Mouse (Mus musculus) midbrain, embryonic 11.5 days (tissue): Measurements from ENCODE around the gene Hprt. TPM values are rescaled to one million over a fixed set of nuclear protein-coding genes. Genes with fewer than 3 reads are reported as not detected.

ENCODE experiments used
- ATAC-seq: fragments of 200-750 bp; cut with Nextera tagmentation; 2 replicates; pipeline ENCODE4 v1.8.0; 2017; ENCODE audit warnings: moderate TSS enrichment, moderate library complexity; ENCODE audit not compliant: low FRiP score
- DNase-seq: peaks from one replicate; pipeline ENCODE4 v3.0.0; 2015; ENCODE audit warnings: low spot score; ENCODE audit errors: missing footprints
- H3K27ac ChIP-seq: fragments of 300-500 bp; sonication (generic); 2 replicates; pipeline ENCODE4 v1.5.1; 2014; ENCODE audit warnings: low read depth, low read length
- H3K27me3 ChIP-seq: fragments of 300-500 bp; sonication (generic); 2 replicates; pipeline ENCODE4 v1.6.1; 2014; ENCODE audit warnings: mild to moderate bottlenecking, low read length, moderate library complexity, mixed read lengths; ENCODE audit not compliant: control insufficient read depth, insufficient read depth
- H3K36me3 ChIP-seq: fragments of 300-500 bp; sonication (generic); 2 replicates; pipeline ENCODE4 v1.6.1; 2014; ENCODE audit warnings: mild to moderate bottlenecking, low read length, moderate library complexity, mixed read lengths; ENCODE audit not compliant: control insufficient read depth, insufficient read depth
- H3K4me1 ChIP-seq: fragments of 300-500 bp; sonication (generic); 2 replicates; pipeline ENCODE4 v1.6.1; 2014; ENCODE audit warnings: low read length; ENCODE audit not compliant: control insufficient read depth, insufficient read depth
- H3K4me2 ChIP-seq: fragments of 300-500 bp; sonication (generic); 2 replicates; pipeline ENCODE4 v1.6.1; 2014; ENCODE audit warnings: mild to moderate bottlenecking, moderate library complexity
- H3K4me3 ChIP-seq: fragments of 300-500 bp; sonication (generic); 2 replicates; pipeline ENCODE4 v1.5.1; 2014; ENCODE audit warnings: low read depth, low read length
- H3K9ac ChIP-seq: fragments of 300-500 bp; sonication (generic); 2 replicates; pipeline ENCODE4 v1.6.1; 2014; ENCODE audit warnings: low read length
- H3K9me3 ChIP-seq: fragments of 300-500 bp; sonication (generic); 2 replicates; pipeline ENCODE4 v1.6.1; 2016; ENCODE audit warnings: low read length; ENCODE audit not compliant: control insufficient read depth
- WGBS: fragments of 180-500 bp; shearing (Covaris S2); extraction: QIAGEN DNeasy Blood & Tissue Kit; methylation state at CpG from one replicate; pipeline ENCODE4 v1.1.7; 2014; 5-methylcytosine and 5-hydroxymethylcytosine counted together
- polyA plus RNA-seq: library from polyadenylated mRNA; unstranded; fragments of >200 nt; fragmentation: Nextera tagmentation; extraction: Ambion mirVana; gene quantifications from 2 replicates; pipeline ENCODE4 v1.2.1, GENCODE M21; 2014

Hprt gene
- polyA plus RNA-seq, 1 experiment from 2014 or later: 75.3 TPM

DNA sequence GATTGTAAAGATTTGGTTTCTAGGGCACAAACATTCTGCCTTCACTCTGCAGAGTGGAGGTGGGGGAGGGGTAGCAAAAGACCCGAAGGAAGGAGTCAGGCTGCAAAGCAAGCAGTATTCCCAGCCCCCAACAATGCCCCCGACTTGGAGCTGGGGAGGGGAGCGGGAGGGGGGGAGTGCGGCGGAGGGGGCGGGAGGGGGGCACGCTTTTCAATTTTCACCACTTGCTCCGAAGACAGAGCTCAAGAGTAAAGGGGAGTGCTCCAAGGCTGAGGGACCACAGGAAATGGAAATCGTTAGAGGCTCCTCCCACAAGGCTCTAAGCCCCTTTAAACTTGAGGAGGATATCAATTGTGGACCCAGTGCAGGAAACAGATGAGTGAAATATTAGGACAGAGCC, 62.4 kb downstream of the Hprt start:
- no peak overlapping the region for H3K9ac ChIP-seq
- H3K4me1 ChIP-seq: peaks cover 3% of the 10 kb centered on the region
- H3K9me3 ChIP-seq: no peaks in the 10 kb centered on the region
- H3K27me3 ChIP-seq: no peaks in the 10 kb centered on the region
- H3K27ac ChIP-seq: no peak overlapping the region
- DNase-seq (no peak), ATAC-seq (peak; percentile 64)
- 13% methylated on average over 8 of the region's 9 CpGs for WGBS
- H3K4me2 ChIP-seq: peak overlapping the region; percentile 26
- H3K36me3 ChIP-seq: no peaks in the 10 kb centered on the region
- H3K4me3 ChIP-seq: peak overlapping the region; percentile 25

DNA sequence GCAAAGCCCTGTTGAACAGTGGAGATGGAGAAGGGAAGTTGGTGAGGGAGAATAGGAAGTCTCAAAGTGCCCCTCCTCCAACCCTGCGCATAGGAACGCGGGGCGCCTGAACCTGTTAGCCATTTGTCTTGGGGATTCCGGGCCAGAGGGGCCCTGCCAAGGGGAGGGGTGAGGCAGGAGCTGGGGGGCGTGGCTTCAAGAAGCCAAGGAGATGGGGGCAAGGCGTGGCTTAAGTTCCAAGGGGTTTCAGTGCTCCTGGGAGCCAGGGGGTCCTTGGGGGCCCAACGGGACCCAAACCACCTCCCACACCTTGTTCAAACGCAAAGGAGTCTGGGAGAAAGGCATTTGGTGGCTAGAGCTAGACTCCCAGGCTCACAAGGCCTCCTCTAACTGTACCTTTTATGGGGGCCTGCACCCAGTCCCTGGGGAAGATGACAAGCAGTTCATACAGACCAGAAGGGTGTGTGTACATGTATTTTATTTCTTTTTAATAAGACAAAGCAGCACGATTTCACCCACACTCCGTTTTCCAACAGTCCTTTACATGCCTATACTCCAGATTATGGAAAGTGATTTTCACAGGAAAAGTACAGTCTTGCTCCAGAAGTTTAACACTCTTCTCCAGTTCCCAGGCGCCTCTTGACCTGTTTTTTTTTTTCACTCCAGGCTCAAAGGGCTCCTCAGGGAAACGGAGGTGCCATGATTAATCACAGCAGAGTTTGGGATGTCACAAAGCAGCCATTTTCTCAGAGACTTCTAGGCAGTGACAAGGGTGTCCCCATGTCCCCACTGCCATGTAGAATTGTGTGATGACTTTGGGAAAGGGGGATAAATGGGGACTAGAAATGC, 64.9 kb downstream of the Hprt start:
- no peaks in the 10 kb centered on the region for H3K36me3 ChIP-seq
- no peaks in the 10 kb centered on the region for H3K27me3 ChIP-seq
- H3K4me1 ChIP-seq: peaks cover 3% of the 10 kb centered on the region
- H3K27ac ChIP-seq: no peak overlapping the region
- H3K4me3 ChIP-seq: no peak overlapping the region
- DNase-seq: no peak
- H3K9ac ChIP-seq: no peak overlapping the region
- no peaks in the 10 kb centered on the region for H3K9me3 ChIP-seq
- peak overlapping the region; percentile 27; the same call in 1 of the 2 replicates for H3K4me2 ChIP-seq
- 16% methylated on average over 13 of the region's 13 CpGs for WGBS
- peak; percentile 15; the same call in 1 of the 2 replicates for ATAC-seq

DNA sequence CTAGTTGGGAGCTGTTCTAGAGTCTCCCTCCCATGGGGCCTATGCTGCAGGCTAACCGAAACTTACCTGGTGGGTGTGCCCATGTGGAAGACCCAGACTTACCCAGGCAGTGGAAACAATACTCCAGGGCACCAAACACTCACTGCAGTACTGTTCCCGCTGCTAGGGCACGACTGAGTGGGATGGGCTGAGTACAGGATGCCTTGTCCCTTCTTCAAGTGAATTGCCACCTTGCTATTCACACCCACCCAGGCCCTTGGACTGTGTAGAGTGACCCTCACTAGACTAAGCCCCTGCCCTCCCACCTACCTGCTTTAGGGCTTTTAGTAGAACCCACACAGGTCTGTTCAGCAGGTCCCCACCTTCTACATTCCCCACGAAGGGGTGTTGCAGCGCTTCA, 65.9 kb downstream of the Hprt start:
- DNase-seq: no peak
- Histone ChIP-seq H3K27ac (no peak overlapping the region), H3K36me3 (no peaks in the 10 kb centered on the region), H3K9ac (no peak overlapping the region), H3K4me2 (no peak overlapping the region), H3K27me3 (no peaks in the 10 kb centered on the region), H3K4me1 (peaks cover 3% of the 10 kb centered on the region), H3K4me3 (no peak overlapping the region), H3K9me3 (no peaks in the 10 kb centered on the region)
- no peak for ATAC-seq
- WGBS: 67% methylated on average over 5 of the region's 5 CpGs

DNA sequence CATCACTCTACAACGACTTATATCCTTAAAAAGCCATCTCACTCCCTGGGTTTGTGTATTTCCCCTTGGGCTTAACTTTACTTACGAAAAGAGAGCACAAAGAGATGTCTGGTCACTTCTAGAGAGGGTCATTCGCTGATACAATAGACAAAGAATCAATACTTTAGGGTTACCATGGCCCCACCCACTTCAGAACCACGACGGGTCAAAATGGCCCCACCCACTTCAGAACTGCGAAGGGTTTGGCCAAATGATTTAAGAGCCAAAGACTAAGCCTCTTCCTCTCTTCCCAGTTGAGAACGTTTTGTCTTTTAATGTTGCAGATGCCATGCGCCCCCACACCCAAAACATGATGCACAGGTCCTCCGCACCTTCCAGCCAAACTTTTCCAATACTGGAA, 67.8 kb downstream of the Hprt start:
- Histone ChIP-seq H3K36me3 (no peaks in the 10 kb centered on the region), H3K9ac (peak overlapping the region; percentile 64), H3K4me1 (no peaks in the 10 kb centered on the region; the same call in 1 of the 2 replicates), H3K4me2 (peak overlapping the region; percentile 54), H3K4me3 (peak overlapping the region; percentile 47), H3K27ac (no peak overlapping the region), H3K9me3 (no peaks in the 10 kb centered on the region), H3K27me3 (no peaks in the 10 kb centered on the region)
- 19% methylated on average over 9 of the region's 9 CpGs for WGBS
- ATAC-seq (no peak), DNase-seq (no peak)

DNA sequence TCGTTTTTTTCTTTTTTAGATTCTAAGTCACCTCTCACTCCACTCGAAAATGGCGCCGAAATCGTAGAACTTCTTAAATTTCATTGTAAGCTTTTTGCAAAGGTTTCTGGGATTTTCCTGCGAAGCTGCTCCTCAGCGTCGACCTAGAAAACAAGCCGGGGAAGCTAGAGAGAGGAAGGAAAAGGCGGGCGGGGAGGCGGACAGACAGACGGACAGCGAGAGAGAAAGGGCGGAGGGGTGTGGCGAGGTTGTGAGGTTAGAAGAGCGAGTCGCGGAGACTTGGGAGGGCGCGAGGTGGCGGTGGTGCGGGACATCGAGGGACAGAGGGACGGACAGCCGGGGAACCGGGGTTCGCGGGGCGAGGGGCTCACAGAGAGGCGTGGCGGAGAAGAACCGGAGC, 68.7 kb downstream of the Hprt start:
- peak overlapping the region; percentile 47 for H3K4me3 ChIP-seq
- peak overlapping the region; percentile 54 for H3K4me2 ChIP-seq
- no peaks in the 10 kb centered on the region for H3K9me3 ChIP-seq
- peak overlapping the region; percentile 44 for H3K27ac ChIP-seq
- ATAC-seq: peak; percentile 58
- no peaks in the 10 kb centered on the region for H3K27me3 ChIP-seq
- H3K36me3 ChIP-seq: no peaks in the 10 kb centered on the region
- DNase-seq: peak; percentile 91
- no peaks in the 10 kb centered on the region; the same call in 1 of the 2 replicates for H3K4me1 ChIP-seq
- peak overlapping the region; percentile 64 for H3K9ac ChIP-seq
- WGBS: 18% methylated on average over 32 of the region's 33 CpGs

DNA sequence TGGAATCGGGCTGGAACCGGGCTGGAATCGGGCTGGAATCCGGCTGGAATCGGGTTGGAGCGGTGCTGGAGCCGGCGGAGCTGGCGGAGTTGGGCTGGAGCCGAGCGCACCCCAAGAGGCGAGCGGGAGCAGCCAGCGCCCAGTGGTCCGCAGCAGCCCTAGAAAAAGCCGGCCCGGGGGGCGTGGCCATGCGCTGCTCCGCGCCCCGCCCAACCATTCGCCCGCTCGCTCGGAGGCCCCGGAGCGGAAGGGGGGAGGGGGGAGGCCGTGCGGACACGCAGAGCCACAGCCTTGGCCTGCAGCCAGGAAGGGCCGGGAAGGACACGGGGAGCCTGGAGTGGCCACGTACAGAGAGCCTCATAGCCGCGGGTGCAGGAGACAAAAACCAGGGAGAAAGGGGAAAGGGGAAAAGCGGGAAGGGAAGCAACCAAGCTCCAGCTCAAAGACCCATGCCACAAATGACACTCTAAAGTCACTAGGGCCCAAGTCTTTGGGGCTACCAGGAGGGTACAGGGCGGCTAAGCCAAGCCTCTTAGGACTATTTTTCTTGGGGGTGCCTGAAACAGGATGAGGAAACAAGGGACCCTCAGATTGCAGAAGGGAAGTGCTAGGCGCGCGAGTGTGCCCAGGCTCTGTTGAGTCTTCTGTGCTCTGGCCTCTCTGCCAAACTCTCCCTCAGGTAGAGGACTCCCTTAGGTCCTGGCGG, 69.3 kb downstream of the Hprt start:
- Histone ChIP-seq H3K4me2 (peak overlapping the region; percentile 54), H3K9me3 (no peaks in the 10 kb centered on the region), H3K36me3 (no peaks in the 10 kb centered on the region), H3K27ac (peak overlapping the region; percentile 44), H3K4me3 (peak overlapping the region; percentile 47), H3K9ac (peak overlapping the region; percentile 64), H3K27me3 (no peaks in the 10 kb centered on the region), H3K4me1 (no peaks in the 10 kb centered on the region; the same call in 1 of the 2 replicates)
- ATAC-seq (peak; percentile 94), DNase-seq (peak; percentile 94)
- 13% methylated on average over 38 of the region's 42 CpGs for WGBS

DNA sequence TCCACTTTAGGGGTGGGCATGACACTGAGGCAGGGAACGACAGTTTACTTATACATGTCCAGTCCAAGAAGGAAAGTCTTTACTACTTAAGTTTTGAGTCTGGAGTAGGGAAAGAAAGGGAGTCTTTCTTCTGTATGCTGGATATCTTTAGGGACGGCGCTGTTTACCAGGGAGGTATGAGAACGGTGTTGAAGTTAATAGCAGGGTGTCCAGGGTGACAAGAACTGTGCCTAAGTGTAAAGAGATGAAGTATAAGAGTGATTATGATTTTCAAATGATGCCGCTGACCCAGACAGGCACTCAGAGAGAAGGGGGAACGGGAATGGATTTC, 69.8 kb downstream of the Hprt start:
- no peak overlapping the region; the same call in 1 of the 2 replicates for H3K4me3 ChIP-seq
- H3K27ac ChIP-seq: no peak overlapping the region
- no peaks in the 10 kb centered on the region for H3K36me3 ChIP-seq
- no peaks in the 10 kb centered on the region for H3K27me3 ChIP-seq
- 28% methylated on average over 6 of the region's 6 CpGs for WGBS
- no peaks in the 10 kb centered on the region for H3K9me3 ChIP-seq
- DNase-seq (peak; percentile 91), ATAC-seq (no peak)
- no peak overlapping the region for H3K9ac ChIP-seq
- H3K4me2 ChIP-seq: peak overlapping the region; percentile 54; the same call in 1 of the 2 replicates
- H3K4me1 ChIP-seq: no peaks in the 10 kb centered on the region

DNA sequence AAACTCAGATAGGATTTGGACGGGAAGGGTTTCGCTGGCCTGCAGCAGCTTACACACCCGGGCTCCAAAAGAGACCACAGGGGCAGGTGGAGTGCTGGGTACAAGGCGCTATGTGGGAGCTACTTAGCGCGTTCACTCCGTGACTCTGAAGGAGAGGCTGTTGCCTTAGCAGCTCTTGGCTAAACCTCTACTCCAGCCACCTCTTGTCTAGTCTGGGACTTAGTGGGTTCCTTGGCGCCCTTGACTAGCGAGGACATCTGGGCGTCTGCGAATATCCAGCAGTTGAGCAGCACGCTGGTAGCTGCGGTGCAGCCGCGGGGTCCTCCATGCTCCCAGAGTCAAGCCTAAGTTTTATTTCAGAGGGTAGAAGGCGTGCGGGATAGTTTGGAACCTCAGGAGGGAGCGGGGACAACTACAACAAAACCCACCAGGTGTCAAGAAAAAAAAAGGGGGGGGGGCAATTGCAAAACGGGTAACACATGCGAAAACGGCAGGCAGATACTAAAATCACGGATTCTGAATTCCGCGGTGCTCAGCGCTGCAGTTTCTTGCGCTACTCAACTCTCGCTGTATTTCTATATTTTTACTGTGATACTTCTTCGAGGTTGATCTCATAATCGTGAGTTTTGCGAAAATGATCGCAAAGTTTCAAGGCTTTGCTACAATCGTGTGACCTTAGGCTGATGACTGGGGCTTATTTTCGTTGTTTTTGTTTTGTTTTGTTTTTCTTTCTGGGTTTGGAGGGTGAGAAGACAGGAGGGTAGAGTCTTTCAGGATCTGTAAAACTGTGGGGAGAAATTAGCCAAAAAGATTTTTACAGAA, 70.7 kb downstream of the Hprt start:
- H3K9me3 ChIP-seq: no peaks in the 10 kb centered on the region
- ATAC-seq (no peak), DNase-seq (peak; percentile 91)
- H3K27me3 ChIP-seq: no peaks in the 10 kb centered on the region
- H3K4me1 ChIP-seq: no peaks in the 10 kb centered on the region
- WGBS: 13% methylated on average over 33 of the region's 33 CpGs
- H3K27ac ChIP-seq: no peak overlapping the region
- no peaks in the 10 kb centered on the region for H3K36me3 ChIP-seq
- H3K9ac ChIP-seq: peak overlapping the region; percentile 45; the same call in 1 of the 2 replicates
- peak overlapping the region; percentile 20 for H3K4me3 ChIP-seq
- peak overlapping the region; percentile 43 for H3K4me2 ChIP-seq
